Mouse (Mus musculus): ENCODE data around the gene Pros1. TPM values are rescaled to one million over a fixed set of nuclear protein-coding genes. Genes with fewer than 3 reads are reported as not detected.

Gene Pros1
- polyA plus RNA-seq, 1 experiment = not detected

- TF ChIP-seq TAL1 (IDR thresholded peaks at IDR 0.05; ENCODE audit: low read length) = no peak
- no peak for TF ChIP-seq GATA1 (IDR thresholded peaks at IDR 0.05; ENCODE audit: low read length)
- H3K9me3 ChIP-seq (ENCODE audit: control insufficient read depth, low read length) = no peaks in the 10 kb centered on the region
- no peak overlapping the region for H3K4me3 ChIP-seq (replicated peaks)
- no peaks in the 10 kb centered on the region for H3K36me3 ChIP-seq (ENCODE audit: control insufficient read depth)
- peaks cover 17% of the 10 kb centered on the region for H3K4me1 ChIP-seq (ENCODE audit: control insufficient read depth)
- peaks cover 8% of the 10 kb centered on the region for H3K27me3 ChIP-seq (ENCODE audit: control insufficient read depth)
Measured at GRCm38 (mm10) chr16:62856273-62856672, 2.2 kb downstream of the Pros1 start.

- peaks cover 8% of the 10 kb centered on the region for H3K27me3 ChIP-seq (ENCODE audit: control insufficient read depth)
- no peak for TF ChIP-seq GATA1 (IDR thresholded peaks at IDR 0.05; ENCODE audit: low read length)
- TF ChIP-seq TAL1 (IDR thresholded peaks at IDR 0.05; ENCODE audit: low read length) = no peak
- no peaks in the 10 kb centered on the region for H3K36me3 ChIP-seq (ENCODE audit: control insufficient read depth)
Measured at GRCm38 (mm10) chr16:62857498-62857897, 3.4 kb downstream of the Pros1 start.

GRCm38 (mm10) chr16:62858018-62858417 is 3.9 kb downstream of the Pros1 start:
- TF ChIP-seq TAL1 (IDR thresholded peaks at IDR 0.05; ENCODE audit: low read length) (no peak), GATA1 (IDR thresholded peaks at IDR 0.05; ENCODE audit: low read length) (no peak)
- H3K4me3 ChIP-seq (replicated peaks) = no peak overlapping the region
- H3K27me3 ChIP-seq (ENCODE audit: control insufficient read depth) = peaks cover 8% of the 10 kb centered on the region
- H3K4me1 ChIP-seq (ENCODE audit: control insufficient read depth) = peaks cover 17% of the 10 kb centered on the region
- H3K36me3 ChIP-seq (ENCODE audit: control insufficient read depth) = no peaks in the 10 kb centered on the region
- no peaks in the 10 kb centered on the region for H3K9me3 ChIP-seq (ENCODE audit: control insufficient read depth, low read length)

More at GRCm38 (mm10) chr16:62857498-62857897, 3.4 kb downstream of the Pros1 start:
- Histone ChIP-seq H3K4me1 (ENCODE audit: control insufficient read depth) (peaks cover 17% of the 10 kb centered on the region), H3K4me3 (replicated peaks) (no peak overlapping the region), H3K9me3 (ENCODE audit: control insufficient read depth, low read length) (no peaks in the 10 kb centered on the region)

GRCm38 (mm10) chr16:62860140-62860539 is 6.0 kb downstream of the Pros1 start:
- Histone ChIP-seq H3K36me3 (ENCODE audit: control insufficient read depth) (no peaks in the 10 kb centered on the region), H3K27me3 (ENCODE audit: control insufficient read depth) (no peaks in the 10 kb centered on the region), H3K4me3 (replicated peaks) (no peak overlapping the region), H3K9me3 (ENCODE audit: control insufficient read depth, low read length) (no peaks in the 10 kb centered on the region), H3K4me1 (ENCODE audit: control insufficient read depth) (peaks cover 1% of the 10 kb centered on the region; the same call in 1 of the 2 replicates)
- TF ChIP-seq GATA1 (IDR thresholded peaks at IDR 0.05; ENCODE audit: low read length) = no peak
- no peak for TF ChIP-seq TAL1 (IDR thresholded peaks at IDR 0.05; ENCODE audit: low read length)

- TF ChIP-seq GATA1 (IDR thresholded peaks at IDR 0.05; ENCODE audit: low read length) (no peak), TAL1 (IDR thresholded peaks at IDR 0.05; ENCODE audit: low read length) (no peak)
- Histone ChIP-seq H3K27me3 (ENCODE audit: control insufficient read depth) (no peaks in the 10 kb centered on the region), H3K4me1 (ENCODE audit: control insufficient read depth) (no peaks in the 10 kb centered on the region), H3K4me3 (replicated peaks) (no peak overlapping the region), H3K9me3 (ENCODE audit: control insufficient read depth, low read length) (no peaks in the 10 kb centered on the region), H3K36me3 (ENCODE audit: control insufficient read depth) (no peaks in the 10 kb centered on the region)
Measured at GRCm38 (mm10) chr16:62861455-62861854, 7.3 kb downstream of the Pros1 start.

- no peaks in the 10 kb centered on the region for H3K27me3 ChIP-seq (ENCODE audit: control insufficient read depth)
- peaks cover 7% of the 10 kb centered on the region for H3K9me3 ChIP-seq (ENCODE audit: control insufficient read depth, low read length)
- H3K36me3 ChIP-seq (ENCODE audit: control insufficient read depth) = no peaks in the 10 kb centered on the region
- no peak overlapping the region for H3K4me3 ChIP-seq (replicated peaks)
- no peaks in the 10 kb centered on the region for H3K4me1 ChIP-seq (ENCODE audit: control insufficient read depth)
- TF ChIP-seq GATA1 (IDR thresholded peaks at IDR 0.05; ENCODE audit: low read length) (no peak), TAL1 (IDR thresholded peaks at IDR 0.05; ENCODE audit: low read length) (no peak)
Measured at GRCm38 (mm10) chr16:62872688-62873117, 18.6 kb downstream of the Pros1 start.

GRCm38 (mm10) chr16:62873180-62873579 is 19.1 kb downstream of the Pros1 start:
- Histone ChIP-seq H3K36me3 (ENCODE audit: control insufficient read depth) (no peaks in the 10 kb centered on the region), H3K4me3 (replicated peaks) (no peak overlapping the region), H3K27me3 (ENCODE audit: control insufficient read depth) (no peaks in the 10 kb centered on the region), H3K9me3 (ENCODE audit: control insufficient read depth, low read length) (peaks cover 7% of the 10 kb centered on the region), H3K4me1 (ENCODE audit: control insufficient read depth) (no peaks in the 10 kb centered on the region)
- TF ChIP-seq GATA1 (IDR thresholded peaks at IDR 0.05; ENCODE audit: low read length) (no peak), TAL1 (IDR thresholded peaks at IDR 0.05; ENCODE audit: low read length) (no peak)

GRCm38 (mm10) chr16:62874065-62874464 is 20.0 kb downstream of the Pros1 start:
- Histone ChIP-seq H3K4me3 (replicated peaks) (no peak overlapping the region), H3K9me3 (ENCODE audit: control insufficient read depth, low read length) (peaks cover 7% of the 10 kb centered on the region), H3K36me3 (ENCODE audit: control insufficient read depth) (no peaks in the 10 kb centered on the region), H3K27me3 (ENCODE audit: control insufficient read depth) (no peaks in the 10 kb centered on the region), H3K4me1 (ENCODE audit: control insufficient read depth) (no peaks in the 10 kb centered on the region)
- TF ChIP-seq GATA1 (IDR thresholded peaks at IDR 0.05; ENCODE audit: low read length) = no peak
- TF ChIP-seq TAL1 (IDR thresholded peaks at IDR 0.05; ENCODE audit: low read length) = no peak

GRCm38 (mm10) chr16:62895824-62896223 is 41.7 kb downstream of the Pros1 start:
- TF ChIP-seq TAL1 (IDR thresholded peaks at IDR 0.05; ENCODE audit: low read length) (no peak), GATA1 (IDR thresholded peaks at IDR 0.05; ENCODE audit: low read length) (no peak)

GRCm38 (mm10) chr16:62911364-62911763 is 57.3 kb downstream of the Pros1 start:
- no peaks in the 10 kb centered on the region for H3K27me3 ChIP-seq (ENCODE audit: control insufficient read depth)
- no peaks in the 10 kb centered on the region for H3K4me1 ChIP-seq (ENCODE audit: control insufficient read depth)
- H3K4me3 ChIP-seq (replicated peaks) = no peak overlapping the region
- H3K36me3 ChIP-seq (ENCODE audit: control insufficient read depth) = no peaks in the 10 kb centered on the region
- TF ChIP-seq GATA1 (IDR thresholded peaks at IDR 0.05; ENCODE audit: low read length) = no peak
- no peak for TF ChIP-seq TAL1 (IDR thresholded peaks at IDR 0.05; ENCODE audit: low read length)
- H3K9me3 ChIP-seq (ENCODE audit: control insufficient read depth, low read length) = no peaks in the 10 kb centered on the region

More at GRCm38 (mm10) chr16:62895824-62896223, 41.7 kb downstream of the Pros1 start:
- Histone ChIP-seq H3K4me1 (ENCODE audit: control insufficient read depth) (no peaks in the 10 kb centered on the region), H3K27me3 (ENCODE audit: control insufficient read depth) (no peaks in the 10 kb centered on the region), H3K4me3 (replicated peaks) (no peak overlapping the region), H3K36me3 (ENCODE audit: control insufficient read depth) (no peaks in the 10 kb centered on the region), H3K9me3 (ENCODE audit: control insufficient read depth, low read length) (no peaks in the 10 kb centered on the region)
